Mouse (Mus musculus): ENCODE data around the gene Prkcq. TPM values are rescaled to one million over a fixed set of nuclear protein-coding genes. Genes with fewer than 3 reads are reported as not detected.

Gene Prkcq
- polyA plus RNA-seq, 1 experiment from 2014 or later: 9.3 TPM

DNA sequence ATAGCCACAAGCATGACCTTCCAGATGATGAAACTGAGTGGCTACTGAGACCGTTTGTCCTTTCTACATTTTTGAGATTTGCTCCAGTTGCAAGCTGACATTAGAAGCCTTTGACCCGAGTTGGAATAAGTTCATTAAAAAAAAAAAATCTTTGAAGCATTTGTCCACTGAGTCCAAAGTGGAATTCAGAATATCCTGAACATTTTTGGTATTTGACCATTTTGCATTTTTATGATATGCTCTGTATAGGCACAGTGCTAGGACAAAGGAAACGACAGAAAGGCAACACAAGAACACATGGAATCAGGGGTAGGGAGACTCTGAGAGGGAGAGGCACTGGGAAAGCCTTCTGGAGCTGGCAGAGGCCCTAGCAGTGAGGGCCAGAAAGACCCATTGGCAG, 9.2 kb upstream of the Prkcq start:
- H3K4me1 ChIP-seq: no peaks in the 10 kb centered on the region
- no peak overlapping the region for H3K4me3 ChIP-seq
- H3K36me3 ChIP-seq: no peaks in the 10 kb centered on the region
- ATAC-seq: no peak
- H3K27me3 ChIP-seq (replicated peaks): no peaks in the 10 kb centered on the region
- 60% methylated on average over 3 of the region's 3 CpGs for WGBS (ENCODE audit: insufficient replicate concordance)
- H3K4me2 ChIP-seq: no peak overlapping the region
- H3K9ac ChIP-seq: no peak overlapping the region
- H3K9me3 ChIP-seq (replicated peaks): no peaks in the 10 kb centered on the region
- H3K27ac ChIP-seq: no peak overlapping the region

- ATAC-seq: no peak
- no peak overlapping the region for H3K4me3 ChIP-seq
- H3K4me1 ChIP-seq: no peaks in the 10 kb centered on the region
- no peaks in the 10 kb centered on the region for H3K9me3 ChIP-seq (replicated peaks)
- no peaks in the 10 kb centered on the region for H3K36me3 ChIP-seq
- no peaks in the 10 kb centered on the region for H3K27me3 ChIP-seq (replicated peaks)
- no peak overlapping the region for H3K9ac ChIP-seq
- 84% methylated on average over 3 of the region's 3 CpGs for WGBS (ENCODE audit: insufficient replicate concordance)
- no peak overlapping the region for H3K4me2 ChIP-seq
- no peak overlapping the region for H3K27ac ChIP-seq
Observed at GRCm38 (mm10) chr2:11164170-11164569, 7.7 kb upstream of the Prkcq start.

DNA sequence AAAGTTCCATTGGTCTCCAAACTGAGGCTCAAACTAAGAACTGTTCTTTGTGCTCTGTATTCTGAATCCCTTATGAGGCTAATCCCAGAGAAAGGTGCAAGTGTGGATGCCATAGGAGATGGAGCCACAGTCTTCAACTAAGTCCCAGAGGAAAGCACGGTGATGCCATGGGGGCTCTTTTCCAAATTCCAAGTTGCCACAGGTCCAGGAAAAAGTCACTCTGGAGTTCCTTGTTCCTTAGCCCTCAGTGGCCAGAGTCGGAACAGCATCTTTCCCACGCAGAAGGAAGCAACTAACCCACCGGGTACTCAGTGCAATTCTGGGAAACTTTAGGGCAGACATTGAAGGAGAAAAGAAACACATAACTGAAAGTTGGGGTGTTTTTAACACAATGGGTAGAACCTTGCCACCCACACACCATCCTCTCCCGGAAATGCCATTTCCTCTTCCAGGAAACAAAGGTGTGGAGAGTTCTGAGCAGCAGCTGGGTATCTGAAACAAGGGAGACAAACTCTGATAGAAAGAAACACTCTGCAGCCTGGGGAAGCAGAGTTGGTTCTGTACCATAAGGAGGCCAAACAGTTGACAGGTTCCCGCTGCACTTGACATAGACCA, 2.1 kb upstream of the Prkcq start:
- WGBS (ENCODE audit: insufficient replicate concordance): 46% methylated on average over 6 of the region's 6 CpGs
- H3K27ac ChIP-seq: 0 out of 2 replicates have a peak overlapping the region, but pooled peaks have one; percentile 4
- no peak overlapping the region for H3K9ac ChIP-seq
- no peak overlapping the region for H3K4me2 ChIP-seq
- no peak overlapping the region for H3K4me3 ChIP-seq
- no peak for ATAC-seq
- H3K4me1 ChIP-seq: peaks cover 8% of the 10 kb centered on the region; the same call in 1 of the 2 replicates
- no peaks in the 10 kb centered on the region for H3K9me3 ChIP-seq (replicated peaks)
- H3K36me3 ChIP-seq: no peaks in the 10 kb centered on the region
- peaks cover 14% of the 10 kb centered on the region for H3K27me3 ChIP-seq (replicated peaks)

DNA sequence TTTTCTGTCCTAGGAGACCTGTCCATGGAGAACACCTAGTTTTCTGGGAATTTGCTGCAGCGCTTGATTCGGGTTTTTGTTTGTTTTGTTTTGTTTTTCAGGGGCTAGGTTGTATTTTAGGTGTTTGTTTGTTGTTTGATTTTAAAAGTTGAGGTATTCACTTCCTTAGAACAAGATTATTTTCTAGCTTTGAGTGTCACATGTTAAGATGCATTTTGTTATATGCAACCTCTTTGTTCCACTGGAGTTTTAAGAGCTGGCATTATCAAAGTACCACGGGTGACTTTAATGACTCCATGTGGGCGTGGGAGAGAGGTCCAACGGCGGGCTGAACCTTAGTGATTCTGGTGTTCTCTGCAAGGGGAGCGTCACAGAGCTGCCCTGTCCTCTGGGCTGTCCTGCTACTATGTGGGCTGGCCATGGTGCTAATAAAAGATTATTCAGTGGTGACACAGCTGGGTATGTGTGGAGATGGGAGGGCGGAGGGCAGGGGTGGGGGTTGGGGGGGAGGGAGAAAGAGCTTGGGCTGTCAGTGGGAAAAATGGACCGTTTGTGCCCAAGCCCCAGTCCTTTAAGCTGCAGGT, 1.0 kb downstream of the Prkcq start:
- 0 out of 2 replicates have a peak, but pooled peaks have one; percentile 25 for ATAC-seq
- peaks cover 8% of the 10 kb centered on the region; the same call in 1 of the 2 replicates for H3K4me1 ChIP-seq
- whole genome bisulfite sequencing (ENCODE audit: insufficient replicate concordance): 11% methylated on average over 9 of the region's 9 CpGs
- H3K4me3 ChIP-seq: peak overlapping the region; percentile 60
- no peaks in the 10 kb centered on the region for H3K36me3 ChIP-seq
- H3K27me3 ChIP-seq (replicated peaks): peaks cover 14% of the 10 kb centered on the region
- no peak overlapping the region for H3K27ac ChIP-seq
- no peaks in the 10 kb centered on the region for H3K9me3 ChIP-seq (replicated peaks)
- peak overlapping the region; percentile 83 for H3K4me2 ChIP-seq
- H3K9ac ChIP-seq: peak overlapping the region; percentile 55; the same call in 1 of the 2 replicates

GRCm38 (mm10) chr2:11173521-11173920, 1.6 kb downstream of the Prkcq start:
- H3K4me3 ChIP-seq: no peak overlapping the region
- peaks cover 14% of the 10 kb centered on the region for H3K27me3 ChIP-seq (replicated peaks)
- peak overlapping the region; percentile 83 for H3K4me2 ChIP-seq
- H3K36me3 ChIP-seq: no peaks in the 10 kb centered on the region
- H3K4me1 ChIP-seq: peaks cover 8% of the 10 kb centered on the region; the same call in 1 of the 2 replicates
- H3K9me3 ChIP-seq (replicated peaks): no peaks in the 10 kb centered on the region
- 34% methylated on average over 4 of the region's 4 CpGs for WGBS (ENCODE audit: insufficient replicate concordance)
- H3K27ac ChIP-seq: no peak overlapping the region
- H3K9ac ChIP-seq: no peak overlapping the region
- no peak for ATAC-seq

- Histone ChIP-seq H3K27ac (no peak overlapping the region), H3K9me3 (replicated peaks) (no peaks in the 10 kb centered on the region), H3K36me3 (no peaks in the 10 kb centered on the region), H3K27me3 (replicated peaks) (peaks cover 14% of the 10 kb centered on the region), H3K9ac (no peak overlapping the region), H3K4me2 (no peak overlapping the region), H3K4me1 (peaks cover 8% of the 10 kb centered on the region; the same call in 1 of the 2 replicates), H3K4me3 (no peak overlapping the region)
- WGBS (ENCODE audit: insufficient replicate concordance): 61% methylated on average over 4 of the region's 4 CpGs
- ATAC-seq: no peak
Observed at GRCm38 (mm10) chr2:11174101-11174500, 2.2 kb downstream of the Prkcq start.

DNA sequence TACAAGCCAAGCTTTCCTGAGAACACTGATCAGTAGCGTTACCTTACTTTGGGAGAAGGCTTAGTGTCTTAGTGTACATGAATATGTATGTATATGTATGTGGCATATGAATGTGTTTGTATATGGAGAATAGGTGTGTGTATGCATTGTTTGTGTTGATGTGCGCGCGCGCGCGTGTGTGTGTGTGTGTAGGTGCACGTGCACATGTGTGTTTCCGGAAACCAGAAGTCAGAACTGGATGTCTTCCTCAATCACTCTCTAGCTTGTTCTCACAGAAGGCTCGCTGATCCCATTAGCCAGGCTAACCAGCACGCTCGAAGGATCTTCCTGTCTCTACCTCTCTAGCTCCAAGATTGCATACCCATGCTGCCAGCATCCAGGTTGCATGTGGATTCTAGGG, 6.0 kb downstream of the Prkcq start:
- H3K4me2 ChIP-seq: no peak overlapping the region
- 89% methylated on average over 12 of the region's 12 CpGs for WGBS (ENCODE audit: insufficient replicate concordance)
- no peak overlapping the region for H3K27ac ChIP-seq
- H3K4me3 ChIP-seq: no peak overlapping the region
- no peak overlapping the region for H3K9ac ChIP-seq
- no peak for ATAC-seq
- peaks cover 7% of the 10 kb centered on the region; the same call in 1 of the 2 replicates for H3K27me3 ChIP-seq (replicated peaks)
- H3K36me3 ChIP-seq: no peaks in the 10 kb centered on the region
- no peaks in the 10 kb centered on the region for H3K9me3 ChIP-seq (replicated peaks)
- no peaks in the 10 kb centered on the region for H3K4me1 ChIP-seq

GRCm38 (mm10) chr2:11181510-11181909, 9.6 kb downstream of the Prkcq start:
- Histone ChIP-seq H3K4me1 (no peaks in the 10 kb centered on the region), H3K9ac (no peak overlapping the region), H3K4me3 (no peak overlapping the region), H3K27ac (no peak overlapping the region), H3K9me3 (replicated peaks) (no peaks in the 10 kb centered on the region), H3K36me3 (no peaks in the 10 kb centered on the region), H3K27me3 (replicated peaks) (no peaks in the 10 kb centered on the region), H3K4me2 (no peak overlapping the region)
- ATAC-seq: no peak
- WGBS (ENCODE audit: insufficient replicate concordance): 59% methylated on average over 4 of the region's 4 CpGs

GRCm38 (mm10) chr2:11182096-11182495, 10.2 kb downstream of the Prkcq start:
- Histone ChIP-seq H3K4me2 (no peak overlapping the region), H3K4me3 (no peak overlapping the region), H3K9me3 (replicated peaks) (no peaks in the 10 kb centered on the region), H3K27ac (no peak overlapping the region), H3K9ac (no peak overlapping the region), H3K27me3 (replicated peaks) (no peaks in the 10 kb centered on the region), H3K4me1 (peaks cover 4% of the 10 kb centered on the region), H3K36me3 (no peaks in the 10 kb centered on the region)
- WGBS (ENCODE audit: insufficient replicate concordance): 71% methylated on average over 7 of the region's 7 CpGs
- ATAC-seq: no peak

DNA sequence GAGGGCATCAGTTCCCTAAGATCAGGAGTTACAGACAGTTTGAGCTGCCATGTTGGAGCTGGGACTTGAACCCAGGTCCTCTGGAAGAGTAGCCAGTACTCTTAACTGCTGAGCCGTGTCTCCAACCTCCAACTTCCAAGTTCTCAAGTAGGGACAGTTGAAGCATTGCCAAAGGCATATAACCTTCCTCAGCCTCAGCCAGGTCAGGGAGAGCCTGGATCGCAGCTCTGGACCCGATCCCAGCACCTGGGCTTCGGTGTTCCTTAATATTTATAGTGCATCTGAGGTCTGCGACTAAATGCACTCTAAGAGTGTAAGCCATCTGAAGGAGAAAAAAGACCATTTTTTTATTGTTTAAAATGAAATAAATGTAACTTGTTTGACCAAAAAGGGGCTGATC, 12.1 kb downstream of the Prkcq start:
- Histone ChIP-seq H3K27me3 (replicated peaks) (no peaks in the 10 kb centered on the region), H3K4me3 (no peak overlapping the region), H3K36me3 (no peaks in the 10 kb centered on the region), H3K4me1 (peaks cover 19% of the 10 kb centered on the region), H3K27ac (no peak overlapping the region), H3K9me3 (replicated peaks) (no peaks in the 10 kb centered on the region), H3K4me2 (no peak overlapping the region), H3K9ac (no peak overlapping the region)
- ATAC-seq: no peak
- WGBS (ENCODE audit: insufficient replicate concordance): 82% methylated on average over 5 of the region's 5 CpGs

DNA sequence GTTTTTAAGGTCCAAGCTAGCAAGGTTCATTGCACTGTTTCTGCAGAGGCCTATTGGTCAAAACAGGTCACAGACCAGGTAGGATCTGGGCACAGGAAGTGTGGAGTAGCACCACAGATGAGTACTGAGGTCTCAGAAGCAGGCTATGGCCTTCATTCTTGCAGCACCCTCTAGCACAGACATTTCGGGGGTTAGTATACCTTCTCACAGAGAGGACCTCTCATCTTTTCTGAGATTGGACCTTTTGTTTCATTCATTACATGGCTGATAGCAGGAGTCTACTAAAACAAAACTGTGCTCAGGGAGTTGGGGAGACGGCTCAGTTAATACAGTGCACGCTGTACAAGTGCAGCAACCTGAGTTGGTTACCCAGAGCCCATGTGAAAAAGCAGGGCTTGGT, 14.7 kb downstream of the Prkcq start:
- no peak for ATAC-seq
- WGBS (ENCODE audit: insufficient replicate concordance): 65% methylated on average over 3 of the region's 3 CpGs

DNA sequence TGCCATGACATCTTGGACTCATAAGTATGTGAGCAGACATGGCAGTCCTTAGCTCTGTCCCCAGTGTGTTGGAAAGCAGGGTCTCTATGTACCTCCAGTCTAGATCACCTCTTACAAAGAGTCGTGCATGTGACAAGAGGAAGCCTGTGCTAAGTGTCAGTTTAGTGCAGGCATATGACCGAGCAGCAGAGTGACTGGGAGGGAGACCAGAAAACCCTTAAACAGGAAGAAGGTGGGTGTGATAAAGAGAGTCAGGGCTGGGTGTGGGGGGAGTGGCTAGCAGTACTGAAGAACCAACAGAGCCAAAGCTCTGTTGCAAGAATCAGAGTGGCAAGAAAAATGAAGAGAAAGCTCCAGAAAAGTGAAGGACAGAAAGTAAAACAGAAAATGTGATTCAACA, 15.3 kb downstream of the Prkcq start:
- Histone ChIP-seq H3K4me1 (peaks cover 27% of the 10 kb centered on the region), H3K9ac (no peak overlapping the region), H3K9me3 (replicated peaks) (no peaks in the 10 kb centered on the region), H3K27me3 (replicated peaks) (no peaks in the 10 kb centered on the region), H3K4me2 (no peak overlapping the region), H3K36me3 (no peaks in the 10 kb centered on the region), H3K4me3 (no peak overlapping the region), H3K27ac (no peak overlapping the region)
- ATAC-seq: peak; percentile 73
- WGBS (ENCODE audit: insufficient replicate concordance): 19% methylated on average over 2 of the region's 2 CpGs

More for the DNA sequence above, 14.7 kb downstream of the Prkcq start:
- H3K4me2 ChIP-seq: no peak overlapping the region
- H3K27ac ChIP-seq: no peak overlapping the region
- no peak overlapping the region for H3K9ac ChIP-seq
- peaks cover 26% of the 10 kb centered on the region for H3K4me1 ChIP-seq
- no peaks in the 10 kb centered on the region for H3K9me3 ChIP-seq (replicated peaks)
- H3K36me3 ChIP-seq: no peaks in the 10 kb centered on the region
- no peak overlapping the region for H3K4me3 ChIP-seq
- no peaks in the 10 kb centered on the region for H3K27me3 ChIP-seq (replicated peaks)
